Mouse (Mus musculus): ENCODE measurements around the gene Samd4b. TPM values are rescaled to one million over a fixed set of nuclear protein-coding genes. Genes with fewer than 3 reads are reported as not detected.

The Samd4b gene
- total and polyA plus RNA-seq, 3 experiments: 61.0 to 146 (median 78.2) TPM

- peak; percentile 58 for DNase-seq
These were observed 241.0 kb downstream of the Samd4b start for GRCm38 (mm10) chr7:28356981-28357380.

GRCm38 (mm10) chr7:28355221-28355620 lies 242.7 kb downstream of the Samd4b start:
- no peak for DNase-seq

- DNase-seq: no peak
These were observed 243.3 kb downstream of the Samd4b start for GRCm38 (mm10) chr7:28354596-28354995.

GRCm38 (mm10) chr7:28354113-28354581 lies 243.8 kb downstream of the Samd4b start:
- DNase-seq: no peak

- DNase-seq: no peak
These were observed 244.7 kb downstream of the Samd4b start for GRCm38 (mm10) chr7:28353267-28353666.

- DNase-seq: no peak
These were observed 246.2 kb downstream of the Samd4b start for GRCm38 (mm10) chr7:28351676-28352191.

GRCm38 (mm10) chr7:28350155-28350883 lies 247.6 kb downstream of the Samd4b start, which contains the start of gene Rps16:
Gene Rps16, plus strand, starts transcription at chr7:28350652.
- peak; percentile 99 for DNase-seq

Small RNA genes within 50 kb of the gene (microRNA-seq; reads per million reads assigned to microRNA genes)
- gene Mir7049: 0.44 to 1.7 reads per million in 2 experiments

Other genes with a start within 250 kb of the Samd4b start
- gene Rps16, start 247.5 kb downstream of the Samd4b start, total RNA-seq (2021): 1,000 to 10,000 TPM in 1 of 2 experiments, 100 to 1,000 TPM in 1; 895 to 1,085 TPM
- gene Rps16, start 247.5 kb downstream of the Samd4b start, polyA plus RNA-seq (2012; rRNA removed): 555 and 709 TPM in 2 replicates
- gene Plekhg2, start 225.5 kb downstream of the Samd4b start, total RNA-seq (2021): 10 to 100 TPM; 14.9 to 15.6 TPM
- 22.5 and 23.2 TPM in 2 replicates for gene Plekhg2, start 225.5 kb downstream of the Samd4b start, polyA plus RNA-seq (2012; rRNA removed)
- 10 to 100 TPM; 16.3 to 19.4 TPM for gene Zfp36, start 217.9 kb downstream of the Samd4b start, total RNA-seq (2021)
- gene Zfp36, start 217.9 kb downstream of the Samd4b start, polyA plus RNA-seq (2012; rRNA removed): 25.9 and 32.3 TPM in 2 replicates
- gene Med29, start 205.4 kb downstream of the Samd4b start, total RNA-seq (2021): 10 to 100 TPM; 39.6 to 49.7 TPM
- gene Med29, start 205.4 kb downstream of the Samd4b start, polyA plus RNA-seq (2012; rRNA removed): 72.1 and 88.5 TPM in 2 replicates
- 100 to 1,000 TPM in 1 of 2 experiments, 10 to 100 TPM in 1; 73.4 to 104 TPM for gene Paf1, start 205.2 kb downstream of the Samd4b start, total RNA-seq (2021)
- gene Paf1, start 205.2 kb downstream of the Samd4b start, polyA plus RNA-seq (2012; rRNA removed): 323 and 399 TPM in 2 replicates
- 10 to 100 TPM in 1 of 2 experiments, 1 to 10 TPM in 1; 7.1 to 10.4 TPM for gene Gmfg, start 160.7 kb downstream of the Samd4b start, total RNA-seq (2021)
- 0.58 and 0.89 TPM in 2 replicates for gene Gmfg, start 160.7 kb downstream of the Samd4b start, polyA plus RNA-seq (2012; rRNA removed)
- gene Lrfn1, start 146.2 kb downstream of the Samd4b start, total RNA-seq (2021): 10 to 100 TPM; 12.9 to 25.4 TPM
- gene Lrfn1, start 146.2 kb downstream of the Samd4b start, polyA plus RNA-seq (2012; rRNA removed): 33.6 and 37.1 TPM in 2 replicates
- gene Ifnl2, start 87.7 kb downstream of the Samd4b start, total RNA-seq (2021): not detected
- gene Ifnl2, start 87.7 kb downstream of the Samd4b start, polyA plus RNA-seq (2012; rRNA removed): 0.33 and 1.00 TPM in 2 replicates
- not detected for gene Ifnl3, start 75.3 kb downstream of the Samd4b start, total RNA-seq (2021)
- 0.48 and 0.59 TPM in 2 replicates for gene Ifnl3, start 75.3 kb downstream of the Samd4b start, polyA plus RNA-seq (2012; rRNA removed)
- gene Sycn, start 57.3 kb downstream of the Samd4b start, total RNA-seq (2021): not detected
- 0.44 and 0.48 TPM in 2 replicates for gene Sycn, start 57.3 kb downstream of the Samd4b start, polyA plus RNA-seq (2012; rRNA removed)
- gene Nccrp1, start 50.9 kb downstream of the Samd4b start, total RNA-seq (2021): not detected
- 0.10 TPM in 1 of 2 replicates, not detected in the other for gene Nccrp1, start 50.9 kb downstream of the Samd4b start, polyA plus RNA-seq (2012; rRNA removed)
- gene Pak4, start within 50 bp of the Samd4b start, total RNA-seq (2021): 10 to 100 TPM; 28.7 to 29.6 TPM
- gene Pak4, start within 50 bp of the Samd4b start, polyA plus RNA-seq (2012; rRNA removed): 53.5 and 54.9 TPM in 2 replicates
- gene Acp7, start 33.2 kb upstream of the Samd4b start, total RNA-seq (2021): not detected
- gene Acp7, start 33.2 kb upstream of the Samd4b start, polyA plus RNA-seq (2012; rRNA removed): not detected in 2 replicates
- 1 to 10 TPM; 1.7 to 2.6 TPM for gene Fbxo27, start 94.7 kb upstream of the Samd4b start, total RNA-seq (2021)
- gene Fbxo27, start 94.7 kb upstream of the Samd4b start, polyA plus RNA-seq (2012; rRNA removed): 6.6 and 8.5 TPM in 2 replicates
- 1 to 10 TPM; 2.0 to 5.3 TPM for gene Fbxo17, start 118.7 kb upstream of the Samd4b start, total RNA-seq (2021)
- gene Fbxo17, start 118.7 kb upstream of the Samd4b start, polyA plus RNA-seq (2012; rRNA removed): 11.1 and 14.1 TPM in 2 replicates
- 10 to 100 TPM; 74.6 to 82.1 TPM for gene Mrps12, start 143.7 kb upstream of the Samd4b start, total RNA-seq (2021)
- 217 and 245 TPM in 2 replicates for gene Mrps12, start 143.7 kb upstream of the Samd4b start, polyA plus RNA-seq (2012; rRNA removed)
- gene Sars2, start 143.8 kb upstream of the Samd4b start, total RNA-seq (2021): 10 to 100 TPM; 16.5 to 21.2 TPM
- 42.6 and 43.0 TPM in 2 replicates for gene Sars2, start 143.8 kb upstream of the Samd4b start, polyA plus RNA-seq (2012; rRNA removed)
- not detected for gene Ccer2, start 158.0 kb upstream of the Samd4b start, total RNA-seq (2021)
- not detected in 2 replicates for gene Ccer2, start 158.0 kb upstream of the Samd4b start, polyA plus RNA-seq (2012; rRNA removed)
- 10 to 100 TPM; 86.0 to 87.0 TPM for gene Sirt2, start 168.6 kb upstream of the Samd4b start, total RNA-seq (2021)
- 57.3 and 59.0 TPM in 2 replicates for gene Sirt2, start 168.6 kb upstream of the Samd4b start, polyA plus RNA-seq (2012; rRNA removed)
- gene Nfkbib, start 169.4 kb upstream of the Samd4b start, total RNA-seq (2021): 10 to 100 TPM; 38.0 to 62.9 TPM
- gene Nfkbib, start 169.4 kb upstream of the Samd4b start, polyA plus RNA-seq (2012; rRNA removed): 97.6 and 122 TPM in 2 replicates
- gene Rinl, start 190.8 kb upstream of the Samd4b start, total RNA-seq (2021): 1 to 10 TPM; 2.9 to 3.7 TPM
- 3.0 and 4.1 TPM in 2 replicates for gene Rinl, start 190.8 kb upstream of the Samd4b start, polyA plus RNA-seq (2012; rRNA removed)
- gene Hnrnpl, start 210.4 kb upstream of the Samd4b start, total RNA-seq (2021): 100 to 1,000 TPM; 382 to 408 TPM
- gene Hnrnpl, start 210.4 kb upstream of the Samd4b start, polyA plus RNA-seq (2012; rRNA removed): 119 and 120 TPM in 2 replicates
- 100 to 1,000 TPM; 520 to 711 TPM for gene Ech1, start 227.1 kb upstream of the Samd4b start, total RNA-seq (2021)
- 486 and 560 TPM in 2 replicates for gene Ech1, start 227.1 kb upstream of the Samd4b start, polyA plus RNA-seq (2012; rRNA removed)
- 1 to 10 TPM; 7.4 to 9.4 TPM for gene Lgals4, start 235.7 kb upstream of the Samd4b start, total RNA-seq (2021)
- 20.5 and 22.4 TPM in 2 replicates for gene Lgals4, start 235.7 kb upstream of the Samd4b start, polyA plus RNA-seq (2012; rRNA removed)

All from adrenal gland, adult 2 months (tissue).